Mouse (Mus musculus): Measurements from ENCODE around the gene Phrf1. TPM values are rescaled to one million over a fixed set of nuclear protein-coding genes. Genes with fewer than 3 reads are reported as not detected.

Gene Phrf1
- total and polyA plus RNA-seq, 3 experiments, result 66.1 to 1,029 (median 91.2) TPM

- Histone ChIP-seq H3K27me3 (ENCODE audit: control insufficient read depth in 1 of 2, insufficient read depth in 2 of 2, low read length in 2 of 2) (no peaks in the 10 kb centered on the region), H3K4me3 (ENCODE audit: control insufficient read depth in 1 of 2, insufficient read depth in 1 of 2, low read depth in 2 of 2, low read length in 2 of 2) (no peak overlapping the region), H3K4me1 (ENCODE audit: control insufficient read depth in 1 of 2, insufficient read depth in 2 of 2, low read length in 2 of 2) (no peaks in the 10 kb centered on the region), H3K27ac (ENCODE audit: control insufficient read depth, low read depth, low read length) (no peak overlapping the region), H3K9me3 (replicated peaks; ENCODE audit: insufficient read depth, low read length) (no peaks in the 10 kb centered on the region), H3K79me2 (ENCODE audit: control insufficient read depth, insufficient read depth, low read length, poor library complexity) (no peaks in the 10 kb centered on the region), H3K36me3 (ENCODE audit: control insufficient read depth in 1 of 2, insufficient read depth in 2 of 2, low read length in 2 of 2) (no peaks in the 10 kb centered on the region), H3K9ac (ENCODE audit: control insufficient read depth, low read depth, low read length, poor library complexity, severe bottlenecking) (no peak overlapping the region)
- TF ChIP-seq POLR2A (IDR thresholded peaks at IDR 0.05; ENCODE audit: control insufficient read depth in 1 of 2, insufficient read depth in 1 of 2, low read depth in 1 of 2, low read length in 2 of 2, poor library complexity in 1 of 2) (no peak), CTCF (IDR thresholded peaks at IDR 0.05 in 2 of 3, conservative IDR thresholded peaks at IDR 0.05 in 1 of 3; ENCODE audit: control insufficient read depth in 1 of 3, insufficient read depth in 1 of 3, low read depth in 2 of 3, low read length in 3 of 3, poor library complexity in 1 of 3, severe bottlenecking in 1 of 3) (no peak)
- no peak for DNase-seq (ENCODE audit: low read depth, low spot score)
Observed at GRCm38 (mm10) chr7:141282756-141283155, 54.2 kb downstream of the Phrf1 start.

GRCm38 (mm10) chr7:141288042-141288441 lies 59.5 kb downstream of the Phrf1 start:
- no peak overlapping the region for H3K4me3 ChIP-seq (ENCODE audit: control insufficient read depth in 1 of 2, insufficient read depth in 1 of 2, low read depth in 2 of 2, low read length in 2 of 2)
- H3K79me2 ChIP-seq (ENCODE audit: control insufficient read depth, insufficient read depth, low read length, poor library complexity), result no peaks in the 10 kb centered on the region
- DNase-seq (ENCODE audit: low read depth, low spot score), result no peak
- H3K9me3 ChIP-seq (replicated peaks; ENCODE audit: insufficient read depth, low read length), result no peaks in the 10 kb centered on the region
- H3K27me3 ChIP-seq (ENCODE audit: control insufficient read depth in 1 of 2, insufficient read depth in 2 of 2, low read length in 2 of 2), result no peaks in the 10 kb centered on the region
- TF ChIP-seq MYB (IDR thresholded peaks at IDR 0.05; ENCODE audit: low read depth, low read length) (no peak), USF2 (IDR thresholded peaks at IDR 0.05; ENCODE audit: borderline replicate concordance in 1 of 2, insufficient read depth in 1 of 2, low read depth in 1 of 2, low read length in 2 of 2) (no peak), ZKSCAN1 (IDR thresholded peaks at IDR 0.05; ENCODE audit: low read depth, low read length) (no peak), GATA1 (IDR thresholded peaks at IDR 0.05; ENCODE audit: low read depth, low read length) (no peak), MXI1 (IDR thresholded peaks at IDR 0.05; ENCODE audit: low read depth, low read length) (no peak), TBP (IDR thresholded peaks at IDR 0.05; ENCODE audit: low read depth, low read length) (no peak), SMC3 (IDR thresholded peaks at IDR 0.05; ENCODE audit: low read depth, low read length) (no peak), CHD2 (IDR thresholded peaks at IDR 0.05; ENCODE audit: low read length) (no peak), HCFC1 (IDR thresholded peaks at IDR 0.05; ENCODE audit: low read depth, low read length) (no peak), MAFK (IDR thresholded peaks at IDR 0.05; ENCODE audit: borderline replicate concordance, low read depth, low read length) (no peak), USF1 (IDR thresholded peaks at IDR 0.05; ENCODE audit: low read depth, low read length) (no peak), MAX (IDR thresholded peaks at IDR 0.05; ENCODE audit: low read length) (no peak), JUND (IDR thresholded peaks at IDR 0.05; ENCODE audit: low read depth, low read length) (no peak), CHD1 (IDR thresholded peaks at IDR 0.05; ENCODE audit: low read depth, low read length) (no peak)
- H3K9ac ChIP-seq (ENCODE audit: control insufficient read depth, low read depth, low read length, poor library complexity, severe bottlenecking), result no peak overlapping the region
- no peak overlapping the region for H3K27ac ChIP-seq (ENCODE audit: control insufficient read depth, low read depth, low read length)
- no peaks in the 10 kb centered on the region for H3K4me1 ChIP-seq (ENCODE audit: control insufficient read depth in 1 of 2, insufficient read depth in 2 of 2, low read length in 2 of 2)
- H3K36me3 ChIP-seq (ENCODE audit: control insufficient read depth in 1 of 2, insufficient read depth in 2 of 2, low read length in 2 of 2), result no peaks in the 10 kb centered on the region

Data from MEL (cell line).